ENCODE assay signal across 9 mouse cellular contexts in the genomic region with DNA sequence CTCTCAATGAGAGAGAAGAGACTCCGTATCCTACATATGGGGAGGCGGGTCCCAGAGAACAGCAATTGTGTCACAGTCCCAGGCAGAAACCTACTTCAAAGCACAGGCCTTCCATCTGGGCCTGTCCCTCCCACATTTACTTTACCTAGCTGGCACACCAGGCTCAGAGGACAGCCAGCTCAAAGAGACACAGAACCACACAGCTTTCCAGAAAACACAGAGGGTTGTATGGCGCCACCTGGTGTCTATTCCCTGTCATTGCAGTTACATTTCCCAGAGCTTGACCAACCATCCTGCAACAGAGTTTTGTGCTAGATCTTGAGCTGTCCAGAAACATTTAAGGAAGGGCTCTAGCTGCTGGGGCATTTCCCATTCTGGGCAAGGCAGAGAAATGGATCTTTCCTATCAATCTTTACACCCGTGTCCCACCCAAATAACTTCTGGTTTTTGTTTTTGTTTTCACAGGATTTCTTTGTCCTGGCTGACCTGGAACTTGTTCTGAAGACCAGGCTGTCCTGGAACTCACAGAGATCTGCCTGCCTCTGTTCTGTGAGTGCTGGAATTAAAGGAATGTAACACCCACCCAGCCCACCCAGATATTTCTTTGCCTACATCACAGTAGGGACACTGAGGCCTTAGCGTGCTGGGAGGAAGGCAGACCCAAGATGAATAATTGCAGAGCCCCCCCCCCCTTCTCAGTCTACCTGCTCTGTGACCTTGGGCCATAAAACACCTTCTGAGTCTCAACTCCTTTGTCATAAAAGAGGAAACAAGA. TPM values are rescaled to one million over a fixed set of nuclear protein-coding genes. Genes with fewer than 3 reads are reported as not detected.
DNase-seq lines count a peak whose midpoint lies in the region; ATAC-seq and TF ChIP-seq lines count a peak whose summit lies in the region.
"Had no signal": no experiment of that assay in that cellular context is flagged by ENCODE, and none has a peak within 500 bp of the region (broad histone marks: within the 10 kb centered on the region; RNA-seq: fewer than 3 reads in every experiment).

No protein-coding gene starts in this region.

- ATAC-seq in neural tube, embryonic 15.5 days (ENCODE audit: low FRiP score) = peak; percentile 31; the same call in 1 of the 2 replicates

- H3K9ac ChIP-seq in liver, adult 2 months (ENCODE audit: low read depth, low read length) = no peak overlapping the region
- H3K9ac ChIP-seq in neural tube, embryonic 15.5 days (replicated peaks) = no peak overlapping the region
- H3K9ac ChIP-seq: hindbrain, embryonic 15.5 days had no signal

- TF ChIP-seq POLR2A in liver, adult 2 months (IDR thresholded peaks at IDR 0.05; ENCODE audit: extremely low read depth, insufficient read depth, low read length) = no peak

- peak; percentile 72 for TF ChIP-seq CTCF in liver, adult 2 months (IDR thresholded peaks at IDR 0.05; ENCODE audit: low read depth, low read length)

- WGBS in liver, adult 2 months = 40% methylated on average over 5 of the region's 5 CpGs
- WGBS in neural tube, embryonic 15.5 days = 48% methylated on average over 5 of the region's 5 CpGs

- H3K27me3 ChIP-seq in liver, adult 2 months (ENCODE audit: control insufficient read depth, insufficient read depth, low read length) = no peaks in the 10 kb centered on the region
- H3K27me3 ChIP-seq in neural tube, embryonic 15.5 days (replicated peaks) = peaks cover 29% of the 10 kb centered on the region

- peak; percentile 18 to 44 for DNase-seq in CD8-positive naive resting alpha-beta T cell, adult 2 months (ENCODE audit: low read depth in 2 of 2, low spot score in 2 of 2)
- peak; percentile 80 for DNase-seq in adrenal gland, postnatal 14 days
- DNase-seq in embryo, embryonic 9.5 days (ENCODE audit: extremely low spot score) = peak; percentile 87
- peak; percentile 83 for DNase-seq in heart, adult 8-10 months (ENCODE audit: low spot score)
- peak; percentile 84 for DNase-seq in kidney, postnatal 10 days
- peak; percentile 80 for DNase-seq in liver, adult 2 months (ENCODE audit: extremely low read depth, low read depth, low spot score)
- peak; percentile 47 for DNase-seq in telencephalon, adult 2 months (ENCODE audit: low read depth, low spot score)

- no peak overlapping the region for H3K4me2 ChIP-seq in neural tube, embryonic 15.5 days
- H3K4me2 ChIP-seq: hindbrain, embryonic 15.5 days had no signal

- H3K79me2 ChIP-seq in liver, adult 2 months (ENCODE audit: control insufficient read depth, insufficient read depth, low read length) = no peaks in the 10 kb centered on the region

- no peaks in the 10 kb centered on the region for H3K9me3 ChIP-seq in neural tube, embryonic 15.5 days (replicated peaks)
- H3K9me3 ChIP-seq: hindbrain, embryonic 15.5 days had no signal

- peaks cover 18% of the 10 kb centered on the region for H3K4me1 ChIP-seq in liver, adult 2 months (ENCODE audit: control insufficient read depth, insufficient read depth, low read length)
- H3K4me1 ChIP-seq in neural tube, embryonic 15.5 days = peaks cover 17% of the 10 kb centered on the region

- no peak overlapping the region for H3K4me3 ChIP-seq in liver, adult 2 months (ENCODE audit: insufficient read depth, low read depth, low read length)
- H3K4me3 ChIP-seq in neural tube, embryonic 15.5 days (replicated peaks) = no peak overlapping the region
- H3K4me3 ChIP-seq: hindbrain, embryonic 15.5 days had no signal

- H3K27ac ChIP-seq in liver, adult 2 months (replicated peaks; ENCODE audit: insufficient read depth, low read depth, low read length) = no peak overlapping the region
- H3K27ac ChIP-seq in neural tube, embryonic 15.5 days (replicated peaks) = no peak overlapping the region
- H3K27ac ChIP-seq: hindbrain, embryonic 15.5 days had no signal

- no peaks in the 10 kb centered on the region for H3K36me3 ChIP-seq in liver, adult 2 months (ENCODE audit: control insufficient read depth, insufficient read depth, low read length)
- no peaks in the 10 kb centered on the region for H3K36me3 ChIP-seq in neural tube, embryonic 15.5 days
- H3K36me3 ChIP-seq: hindbrain, embryonic 15.5 days had no signal

RNA-seq across cellular contexts. Expression of a gene that starts 29.3 kb away (rescaled TPM):
- total RNA-seq in adrenal gland, postnatal 14 days (2021) = 1.6 and 1.9 TPM in 2 replicates
- total RNA-seq in heart, adult 8-10 months (2022) = under 1 TPM in 2 of 4 experiments, not detected in 2; 0.68 to 0.75 TPM
- not detected in 2 replicates for total RNA-seq in liver, adult 2 months (2014; rRNA removed)
- polyA plus RNA-seq in liver, adult 2 months (2012; rRNA removed) = not detected in 2 replicates
- not detected in 2 replicates for polyA plus RNA-seq in neural tube, embryonic 15.5 days (2015; fragmentation: Nextera tagmentation; extraction: Ambion mirVana)
- polyA plus RNA-seq: hindbrain, embryonic 15.5 days had no signal

Comparison
In these comparisons a context has a peak if more than half of its experiments do, and no peak if none do; other contexts are left out.
1. DNase-seq: peak in every context shown above with its lines; median percentile 87 in embryo, embryonic 9.5 days; 84 in kidney, postnatal 10 days; 83 in heart, adult 8-10 months; 80 in adrenal gland, postnatal 14 days; 80 in liver, adult 2 months; 47 in telencephalon, adult 2 months; 31 in CD8-positive naive resting alpha-beta T cell, adult 2 months.